Mouse (Mus musculus): ENCODE data around the gene Ccdc65. TPM values are rescaled to one million over a fixed set of nuclear protein-coding genes. Genes with fewer than 3 reads are reported as not detected.

Gene Ccdc65
- total and polyA plus RNA-seq, 3 experiments, result 0.13 TPM; not detected in 2

- Histone ChIP-seq H3K79me2 (ENCODE audit: control insufficient read depth, insufficient read depth, low read length, poor library complexity) (peaks cover 5% of the 10 kb centered on the region), H3K27ac (ENCODE audit: control insufficient read depth, low read depth, low read length) (no peak overlapping the region), H3K4me1 (ENCODE audit: control insufficient read depth in 1 of 2, insufficient read depth in 2 of 2, low read length in 2 of 2) (no peaks in the 10 kb centered on the region), H3K27me3 (ENCODE audit: control insufficient read depth in 1 of 2, insufficient read depth in 2 of 2, low read length in 2 of 2) (no peaks in the 10 kb centered on the region), H3K9ac (ENCODE audit: control insufficient read depth, low read depth, low read length, poor library complexity, severe bottlenecking) (no peak overlapping the region), H3K9me3 (replicated peaks; ENCODE audit: insufficient read depth, low read length) (no peaks in the 10 kb centered on the region), H3K4me3 (ENCODE audit: control insufficient read depth in 1 of 2, insufficient read depth in 1 of 2, low read depth in 2 of 2, low read length in 2 of 2) (no peak overlapping the region), H3K36me3 (ENCODE audit: control insufficient read depth in 1 of 2, insufficient read depth in 2 of 2, low read length in 2 of 2) (peaks cover 0 to 4% of the 10 kb centered on the region in 2 experiments; a peak in 1 of 4 replicates)
- TF ChIP-seq RCOR1 (IDR thresholded peaks at IDR 0.05; ENCODE audit: low read depth, low read length), result no peak
- TF ChIP-seq TBP (IDR thresholded peaks at IDR 0.05; ENCODE audit: low read depth, low read length), result no peak
- DNase-seq (ENCODE audit: low read depth, low spot score), result no peak
These were observed 38.4 kb downstream of the Ccdc65 start for GRCm38 (mm10) chr15:98746344-98746965.

GRCm38 (mm10) chr15:98747296-98747695 is 39.3 kb downstream of the Ccdc65 start:
- Histone ChIP-seq H3K36me3 (ENCODE audit: control insufficient read depth in 1 of 2, insufficient read depth in 2 of 2, low read length in 2 of 2) (peaks cover under 1 to 4% of the 10 kb centered on the region in 2 experiments; a peak in 2 of 4 replicates), H3K79me2 (ENCODE audit: control insufficient read depth, insufficient read depth, low read length, poor library complexity) (peaks cover 11% of the 10 kb centered on the region)

GRCm38 (mm10) chr15:98749093-98749492 is 41.1 kb downstream of the Ccdc65 start:
- no peaks in the 10 kb centered on the region for H3K27me3 ChIP-seq (ENCODE audit: control insufficient read depth in 1 of 2, insufficient read depth in 2 of 2, low read length in 2 of 2)
- H3K36me3 ChIP-seq (ENCODE audit: control insufficient read depth in 1 of 2, insufficient read depth in 2 of 2, low read length in 2 of 2), result peaks cover 4 to 14% of the 10 kb centered on the region in 2 experiments; a peak in 3 of 4 replicates
- H3K27ac ChIP-seq (ENCODE audit: control insufficient read depth, low read depth, low read length), result no peak overlapping the region
- H3K4me3 ChIP-seq (ENCODE audit: control insufficient read depth in 1 of 2, insufficient read depth in 1 of 2, low read depth in 2 of 2, low read length in 2 of 2), result no peak overlapping the region
- peaks cover 2 to 14% of the 10 kb centered on the region in 2 experiments for H3K4me1 ChIP-seq (ENCODE audit: control insufficient read depth in 1 of 2, insufficient read depth in 2 of 2, low read length in 2 of 2)
- no peaks in the 10 kb centered on the region for H3K9me3 ChIP-seq (replicated peaks; ENCODE audit: insufficient read depth, low read length)
- TF ChIP-seq CTCF (IDR thresholded peaks at IDR 0.05 in 2 of 3, conservative IDR thresholded peaks at IDR 0.05 in 1 of 3; ENCODE audit: control insufficient read depth in 1 of 3, insufficient read depth in 1 of 3, low read depth in 2 of 3, low read length in 3 of 3, poor library complexity in 1 of 3, severe bottlenecking in 1 of 3) (no peak), ZMIZ1 (IDR thresholded peaks at IDR 0.05; ENCODE audit: low read depth, low read length) (no peak), ZKSCAN1 (IDR thresholded peaks at IDR 0.05; ENCODE audit: low read depth, low read length) (no peak), E2F4 (IDR thresholded peaks at IDR 0.05; ENCODE audit: borderline replicate concordance, low read depth, low read length) (no peak), KAT2A (conservative IDR thresholded peaks at IDR 0.05; ENCODE audit: low read depth, low read length) (no peak), CHD2 (IDR thresholded peaks at IDR 0.05; ENCODE audit: low read length) (no peak), MEF2A (IDR thresholded peaks at IDR 0.05; ENCODE audit: extremely low read depth, insufficient replicate concordance, low read depth, low read length, poor library complexity, severe bottlenecking) (no peak), UBTF (IDR thresholded peaks at IDR 0.05; ENCODE audit: borderline replicate concordance, insufficient read depth, low read depth, low read length) (no peak), CHD1 (IDR thresholded peaks at IDR 0.05; ENCODE audit: low read depth, low read length) (no peak), MXI1 (IDR thresholded peaks at IDR 0.05; ENCODE audit: low read depth, low read length) (no peak), USF2 (IDR thresholded peaks at IDR 0.05; ENCODE audit: borderline replicate concordance in 1 of 2, insufficient read depth in 1 of 2, low read depth in 1 of 2, low read length in 2 of 2) (no peak), HCFC1 (IDR thresholded peaks at IDR 0.05; ENCODE audit: low read depth, low read length) (no peak), MYC (IDR thresholded peaks at IDR 0.05; ENCODE audit: low read depth, low read length) (no peak), NELFE (IDR thresholded peaks at IDR 0.05; ENCODE audit: low read depth, low read length) (no peak), JUND (IDR thresholded peaks at IDR 0.05; ENCODE audit: low read depth, low read length) (no peak)
- peaks cover 13% of the 10 kb centered on the region for H3K79me2 ChIP-seq (ENCODE audit: control insufficient read depth, insufficient read depth, low read length, poor library complexity)
- no peak overlapping the region for H3K9ac ChIP-seq (ENCODE audit: control insufficient read depth, low read depth, low read length, poor library complexity, severe bottlenecking)
- DNase-seq (ENCODE audit: low read depth, low spot score), result no peak

More at GRCm38 (mm10) chr15:98747296-98747695, 39.3 kb downstream of the Ccdc65 start:
- H3K27ac ChIP-seq (ENCODE audit: control insufficient read depth, low read depth, low read length), result no peak overlapping the region
- 0 out of 4 replicates have a peak, but pooled peaks cover 0 to 2% of the 10 kb centered on the region in 2 experiments for H3K4me1 ChIP-seq (ENCODE audit: control insufficient read depth in 1 of 2, insufficient read depth in 2 of 2, low read length in 2 of 2)
- H3K4me3 ChIP-seq (ENCODE audit: control insufficient read depth in 1 of 2, insufficient read depth in 1 of 2, low read depth in 2 of 2, low read length in 2 of 2), result no peak overlapping the region
- TF ChIP-seq TCF12 (IDR thresholded peaks at IDR 0.05; ENCODE audit: low read depth, low read length) (no peak), SIN3A (IDR thresholded peaks at IDR 0.05; ENCODE audit: low read length) (no peak), CTCF (IDR thresholded peaks at IDR 0.05 in 2 of 3, conservative IDR thresholded peaks at IDR 0.05 in 1 of 3; ENCODE audit: control insufficient read depth in 1 of 3, insufficient read depth in 1 of 3, low read depth in 2 of 3, low read length in 3 of 3, poor library complexity in 1 of 3, severe bottlenecking in 1 of 3) (no peak), MAFK (IDR thresholded peaks at IDR 0.05; ENCODE audit: borderline replicate concordance, low read depth, low read length) (no peak)
- no peak overlapping the region for H3K9ac ChIP-seq (ENCODE audit: control insufficient read depth, low read depth, low read length, poor library complexity, severe bottlenecking)
- H3K27me3 ChIP-seq (ENCODE audit: control insufficient read depth in 1 of 2, insufficient read depth in 2 of 2, low read length in 2 of 2), result no peaks in the 10 kb centered on the region
- no peak for DNase-seq (ENCODE audit: low read depth, low spot score)
- no peaks in the 10 kb centered on the region for H3K9me3 ChIP-seq (replicated peaks; ENCODE audit: insufficient read depth, low read length)
